Mouse (Mus musculus): ENCODE results near the gene Rph3a.
"Not testable (repeated sequence)": the region's sequence is repeated elsewhere in the genome, so short reads cannot be mapped to it uniquely, and the experiment has no call there.

The Rph3a gene

DNA sequence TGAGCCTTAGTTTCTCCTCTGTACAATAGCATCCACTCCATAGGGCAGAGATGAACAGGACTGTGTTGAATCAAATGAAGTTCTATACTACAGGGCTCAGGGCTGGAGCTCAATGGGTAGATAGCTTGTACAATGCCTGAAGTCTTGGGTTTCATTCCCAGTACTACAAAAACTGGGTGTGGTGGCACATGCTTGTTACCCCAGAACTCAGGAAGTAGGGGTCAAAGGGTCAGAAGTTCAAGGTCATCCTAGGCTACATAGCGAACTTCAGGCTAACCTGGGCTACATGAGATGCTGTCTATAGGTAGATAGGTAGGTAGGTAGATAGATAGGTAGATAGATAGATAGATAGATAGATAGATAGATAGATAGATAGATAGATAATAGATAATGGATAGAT lies 38.6 kb downstream of the Rph3a start:
- no peak for DNase-seq

- peak; percentile 4 for DNase-seq
Observed at GRCm38 (mm10) chr5:120969703-120970102, 40.2 kb downstream of the Rph3a start.

DNA sequence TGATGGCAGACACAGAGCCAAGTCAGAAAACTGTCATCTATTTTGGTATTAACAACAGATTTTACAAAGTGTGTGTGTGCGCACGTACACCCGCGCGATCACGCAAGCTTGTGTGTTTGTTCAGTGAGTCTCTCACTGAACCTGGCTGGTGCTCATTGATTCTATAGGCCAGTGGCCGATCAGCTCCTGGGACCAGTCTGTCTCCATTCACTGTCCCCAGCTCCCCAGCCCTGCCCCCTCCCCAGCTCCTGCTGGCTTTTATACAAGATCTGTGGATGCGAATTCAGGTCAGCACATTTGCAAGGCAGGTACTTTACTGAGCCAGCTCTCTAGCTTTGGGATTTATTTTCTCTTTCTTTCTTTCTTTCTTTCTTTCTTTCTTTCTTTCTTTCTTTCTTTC lies 41.1 kb downstream of the Rph3a start:
- DNase-seq: no peak

- no peak for DNase-seq
Observed at GRCm38 (mm10) chr5:120968134-120968532, 41.8 kb downstream of the Rph3a start.

DNA sequence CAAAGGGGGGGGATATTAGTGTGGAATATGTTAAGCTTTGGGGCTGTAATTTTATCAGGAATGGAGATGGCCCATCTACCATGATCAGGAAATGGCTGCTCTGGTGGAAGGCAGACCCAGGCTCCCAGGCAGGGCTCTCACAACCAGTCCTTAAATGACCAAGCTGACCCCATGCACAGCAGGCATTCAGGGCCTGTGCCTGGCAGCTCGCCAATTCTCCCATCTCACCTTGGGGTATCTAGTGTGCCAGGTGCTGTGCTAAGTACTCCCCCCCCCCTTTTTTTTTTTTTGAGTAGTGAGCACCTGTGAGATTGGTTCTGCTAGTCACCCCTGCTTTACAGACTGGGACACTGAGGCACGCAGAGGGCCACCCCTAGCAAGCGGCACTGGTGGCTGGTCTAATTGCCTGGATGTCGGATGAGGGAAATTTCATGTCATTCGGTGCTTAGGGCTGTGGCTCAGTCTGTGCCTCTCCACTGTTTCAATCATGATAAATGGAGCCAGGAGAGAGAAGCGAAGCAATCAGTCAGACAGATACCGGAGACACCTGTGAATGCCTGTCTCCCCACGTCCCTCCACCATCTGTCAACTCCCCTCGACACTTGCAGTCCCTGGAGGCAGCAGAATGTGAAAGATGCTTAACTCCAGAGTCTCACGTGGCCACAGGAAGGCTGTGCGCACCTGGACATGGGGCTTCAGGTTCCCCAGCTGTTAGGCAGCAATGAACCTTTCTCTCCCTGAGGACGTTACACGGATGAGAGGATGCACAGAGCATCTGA lies 42.3 kb downstream of the Rph3a start:
- no peak for DNase-seq

DNA sequence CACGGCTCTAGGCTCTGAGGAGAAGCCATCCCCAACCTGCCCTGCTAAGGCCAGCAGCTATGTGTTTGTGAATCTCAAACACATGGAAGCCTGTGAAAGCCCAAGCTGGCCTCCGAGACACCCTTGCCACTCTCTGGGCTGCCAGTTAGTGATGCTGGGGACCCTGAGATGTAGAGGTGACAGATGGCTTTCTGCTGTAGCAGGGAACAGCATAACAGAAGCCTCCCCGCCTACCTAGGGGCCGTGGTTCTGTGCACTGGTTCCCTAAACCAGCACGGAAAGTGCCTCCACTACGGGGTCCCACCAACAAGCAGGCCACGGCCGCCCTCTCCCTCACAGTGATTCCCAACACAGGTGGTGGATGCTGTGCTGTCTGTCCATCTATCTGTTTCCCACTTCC lies 43.0 kb downstream of the Rph3a start:
- DNase-seq: no peak

- DNase-seq: no peak
Observed at GRCm38 (mm10) chr5:120966156-120966555, 43.7 kb downstream of the Rph3a start.

DNA sequence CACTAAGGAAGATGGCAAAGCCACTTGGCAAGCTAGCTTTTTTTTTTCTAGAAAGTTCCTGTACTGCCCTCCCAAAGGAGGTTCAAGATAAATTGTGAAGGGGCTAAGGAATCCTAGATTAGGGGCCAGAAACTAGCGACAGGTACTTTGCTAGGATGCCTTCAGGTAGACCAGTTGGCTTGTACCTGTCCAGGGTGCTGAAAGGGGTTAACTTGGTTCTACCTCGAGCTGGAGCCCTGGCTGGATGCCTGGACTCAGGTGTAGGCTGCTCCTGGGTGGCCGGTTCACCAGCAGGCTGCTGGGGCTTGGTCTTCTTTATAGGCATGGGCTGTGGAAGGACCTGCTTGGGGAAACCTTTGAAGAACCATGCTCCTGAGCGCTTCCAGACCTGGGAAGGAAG lies 48.9 kb downstream of the Rph3a start:
- no peak for DNase-seq

DNA sequence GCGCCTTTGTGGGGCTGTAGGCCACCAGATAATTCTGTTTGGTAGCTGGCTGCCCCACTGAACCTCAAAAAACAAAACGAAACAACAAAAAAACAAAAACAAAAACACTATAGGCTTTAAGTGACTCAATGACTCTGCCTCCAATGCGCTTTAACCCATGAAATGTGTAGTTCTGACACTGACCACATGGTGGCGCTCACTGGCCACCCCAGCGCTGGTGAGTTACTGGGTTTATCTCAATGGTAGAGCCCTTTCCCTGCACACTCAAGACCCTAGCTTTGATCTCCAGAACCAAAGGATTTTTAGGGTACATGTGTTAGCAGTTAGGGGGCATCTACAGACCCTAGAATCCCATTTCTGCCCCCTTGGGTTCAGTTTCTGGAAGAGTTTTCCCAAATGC lies 55.9 kb downstream of the Rph3a start:
- no peak for DNase-seq

DNA sequence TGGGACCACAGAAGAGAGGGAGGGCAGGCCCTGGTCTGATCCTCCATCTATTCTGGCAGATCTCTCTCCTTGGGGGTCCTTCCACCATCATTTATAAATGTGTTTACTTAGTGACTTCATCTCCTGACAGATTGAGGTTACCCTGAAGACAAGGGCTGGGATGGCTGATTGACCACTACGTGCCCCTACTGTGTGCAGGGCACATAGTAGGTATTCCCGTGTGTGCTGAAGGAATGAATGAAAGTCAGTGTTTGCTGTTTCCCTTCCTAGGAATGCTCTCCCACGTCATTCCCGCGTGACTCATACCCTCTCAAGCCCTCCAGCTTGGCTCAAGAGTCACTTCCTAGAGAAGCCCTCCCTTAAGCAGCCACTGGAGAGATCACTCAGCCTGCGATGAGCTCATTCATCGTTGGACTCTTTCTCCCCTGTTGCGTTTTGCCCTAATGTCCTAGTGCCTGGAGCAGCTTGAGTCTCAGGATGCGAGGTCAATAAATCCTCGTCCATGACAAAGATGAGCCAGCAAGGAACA lies 57.6 kb downstream of the Rph3a start:
- DNase-seq: no peak

DNA sequence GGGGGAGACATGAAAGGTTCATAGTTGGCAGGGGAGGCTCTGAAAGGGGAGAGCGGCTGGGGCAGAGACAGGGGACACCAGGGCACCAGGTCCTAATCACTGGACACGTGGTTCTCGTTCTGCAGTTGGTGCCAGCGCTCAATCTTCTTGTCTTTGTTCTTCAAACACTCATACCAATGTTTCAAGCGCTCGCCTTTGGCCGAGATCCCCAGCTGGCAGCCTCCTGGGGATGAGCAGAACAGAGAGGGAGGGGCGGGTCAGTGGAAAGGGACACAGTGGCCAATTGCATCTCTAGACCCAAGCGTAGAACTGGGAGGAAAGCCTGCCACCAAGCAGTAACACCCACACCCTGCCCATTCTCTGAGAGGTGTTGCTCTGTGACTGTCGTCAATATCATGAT lies 67.8 kb downstream of the Rph3a start:
- DNase-seq: no peak

- no peak for DNase-seq
Observed at GRCm38 (mm10) chr5:120938586-120938985, 71.3 kb downstream of the Rph3a start.

DNA sequence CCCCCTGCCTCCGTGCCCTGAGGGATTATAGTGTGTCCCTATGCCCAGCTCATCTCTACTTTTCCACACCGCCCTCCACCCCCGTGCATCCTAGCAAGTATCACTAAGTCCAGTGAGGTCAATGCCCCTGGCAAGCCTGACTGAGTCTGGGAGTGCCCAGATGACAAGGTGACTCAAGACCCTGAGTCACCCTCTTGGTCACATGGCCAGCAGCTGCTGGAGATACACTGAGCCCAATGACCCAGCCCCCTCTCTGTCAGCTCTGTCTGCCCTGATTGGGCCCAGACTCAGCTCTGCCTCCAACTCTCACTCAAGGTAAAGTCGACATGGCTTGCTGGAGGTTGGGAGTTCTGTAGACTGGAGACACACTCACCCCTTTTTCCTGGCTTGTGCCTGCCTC lies 72.1 kb downstream of the Rph3a start:
- no peak for DNase-seq

DNA sequence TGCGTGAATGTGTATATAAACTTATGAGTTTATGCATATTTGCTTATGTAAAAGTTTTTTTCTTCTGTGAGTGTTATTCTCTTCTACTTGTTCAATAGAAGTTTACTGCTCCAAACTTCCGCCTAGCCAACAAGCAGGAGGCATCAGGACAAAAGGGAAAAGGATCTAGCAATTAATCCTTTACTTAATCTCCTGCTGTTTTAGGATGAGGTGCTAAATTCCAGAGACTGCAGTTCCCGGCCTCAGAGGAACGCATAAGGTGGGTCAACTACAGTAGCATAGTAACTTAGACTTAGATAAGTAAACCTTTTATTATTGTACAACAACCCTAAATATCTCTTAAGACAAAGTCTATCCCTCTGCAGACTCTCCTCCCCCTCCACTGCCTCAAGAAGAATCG lies 75.9 kb downstream of the Rph3a start:
- DNase-seq: no peak

DNA sequence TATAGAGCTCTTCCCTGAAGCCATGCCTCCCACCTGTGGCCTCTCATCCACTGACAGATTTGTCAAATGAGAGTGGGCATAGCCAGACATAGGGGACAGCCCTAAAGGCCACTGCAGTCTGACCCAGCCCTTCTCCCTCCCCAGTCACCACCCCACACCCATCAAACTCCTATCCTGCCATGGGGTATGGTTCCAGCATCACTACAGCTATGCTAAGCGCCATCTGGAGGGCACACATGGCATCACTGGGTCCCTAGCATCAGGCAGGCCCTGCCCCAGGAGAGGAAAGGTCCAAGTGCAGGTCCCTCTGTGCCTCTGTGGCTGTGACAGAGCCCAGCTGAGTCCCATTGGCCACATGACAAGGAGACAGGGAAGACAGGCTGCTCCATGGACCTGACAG lies 82.9 kb downstream of the Rph3a start:
- no peak for DNase-seq

DNA sequence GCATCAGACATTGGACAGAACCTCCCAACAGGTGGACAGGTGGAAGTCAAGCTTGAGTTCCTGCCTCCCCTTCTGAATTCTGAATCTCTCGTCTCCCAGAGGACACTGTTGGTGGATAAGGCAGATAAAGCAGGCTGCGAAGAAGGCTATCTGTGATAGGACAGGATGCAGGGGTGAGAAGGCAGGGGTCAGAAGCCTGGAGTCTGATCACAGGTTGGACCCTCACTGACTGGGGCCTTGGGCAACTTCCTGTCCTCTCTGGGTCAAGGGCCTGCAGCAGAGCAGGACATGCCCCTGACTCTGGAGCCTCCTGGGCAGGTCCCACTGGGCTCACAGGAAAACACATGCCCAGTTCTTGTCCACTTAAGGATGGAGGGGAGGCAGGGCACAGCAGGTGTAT lies 83.6 kb downstream of the Rph3a start:
- not testable (repeated sequence) for DNase-seq

GRCm38 (mm10) chr5:120924520-120924919 lies 85.4 kb downstream of the Rph3a start:
- not testable (repeated sequence) for DNase-seq

DNA sequence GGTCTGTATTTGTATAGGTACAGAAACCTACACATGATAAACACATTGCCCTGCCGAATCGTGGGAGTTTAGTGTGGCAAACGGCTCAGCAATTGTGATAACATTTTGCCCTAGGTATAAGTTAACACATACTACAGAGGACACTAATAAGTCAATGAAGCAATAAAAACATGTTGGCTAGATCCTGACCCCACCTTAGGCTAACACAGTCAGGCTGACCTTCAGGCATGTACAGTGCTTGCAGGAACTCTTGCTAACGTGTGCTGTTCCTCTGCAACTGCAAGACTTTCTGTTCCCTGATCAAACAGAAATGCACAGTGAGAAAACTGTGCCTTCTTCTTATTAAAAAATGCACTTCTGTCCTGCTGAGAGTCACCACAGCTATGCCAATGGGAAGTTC lies 85.9 kb downstream of the Rph3a start:
- DNase-seq: no peak

- DNase-seq: no peak
Observed at GRCm38 (mm10) chr5:120920296-120920695, 89.6 kb downstream of the Rph3a start.

DNA sequence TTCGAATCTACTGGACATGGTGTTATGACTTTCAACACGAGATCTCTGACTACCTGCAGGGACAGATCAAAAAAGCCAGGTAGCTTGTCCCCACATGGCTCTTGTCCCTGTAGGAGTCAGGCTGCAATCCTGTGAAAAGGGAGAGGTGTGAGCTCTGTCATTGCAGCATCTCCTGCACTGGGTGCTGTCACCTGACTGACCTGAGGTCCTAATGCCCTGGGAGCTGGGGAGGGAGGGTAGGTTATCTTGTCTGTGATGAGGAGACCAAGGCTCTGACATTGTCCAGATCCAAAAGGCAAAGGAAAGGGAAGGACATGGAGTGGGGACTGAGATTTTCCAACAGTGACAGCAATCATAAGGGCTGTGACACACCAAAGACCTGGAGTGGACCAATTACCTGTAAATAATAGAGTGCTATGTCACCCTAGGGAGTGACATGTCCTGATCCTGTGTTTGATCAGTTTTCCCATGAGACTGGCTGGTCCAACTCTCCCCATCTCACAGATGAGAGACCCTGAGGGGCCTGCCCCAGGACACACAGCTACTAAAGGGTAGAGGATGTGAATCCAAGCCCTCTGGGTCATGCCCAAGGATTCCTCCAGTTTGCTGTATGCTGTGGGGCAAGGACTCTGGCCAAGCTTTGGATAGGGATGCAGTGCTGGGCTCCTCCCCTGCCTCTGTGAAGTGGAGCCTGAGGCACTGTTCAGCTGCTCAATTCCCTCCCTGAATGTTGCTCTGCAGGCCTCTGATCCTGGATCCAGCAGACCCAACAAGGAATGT lies 90.5 kb downstream of the Rph3a start:
- DNase-seq: not testable (repeated sequence)

DNA sequence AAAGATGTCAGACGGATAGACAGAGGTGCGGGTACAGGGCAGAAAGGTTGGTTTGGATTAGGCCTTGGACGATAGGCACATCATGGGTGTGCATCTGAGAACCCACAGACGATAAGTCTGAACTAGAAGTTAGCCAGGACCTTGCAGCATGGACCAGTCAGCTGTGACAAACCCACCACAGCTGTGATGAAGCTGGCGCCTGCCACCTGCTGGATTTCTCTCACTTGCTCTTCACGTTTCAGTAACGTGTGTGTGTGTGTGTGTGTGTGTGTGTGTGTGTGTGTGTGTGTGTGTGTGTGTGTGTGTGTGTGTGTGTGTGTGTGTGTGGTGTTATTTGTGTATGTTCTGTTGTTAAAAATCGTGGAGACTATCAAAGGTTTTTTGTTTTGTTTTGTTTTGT lies 95.7 kb downstream of the Rph3a start, which contains the start of gene Oas1d:
Gene Oas1d, plus strand, starts transcription at position 333 of the 400 bp plus-strand sequence.
- not testable (repeated sequence) for DNase-seq

DNA sequence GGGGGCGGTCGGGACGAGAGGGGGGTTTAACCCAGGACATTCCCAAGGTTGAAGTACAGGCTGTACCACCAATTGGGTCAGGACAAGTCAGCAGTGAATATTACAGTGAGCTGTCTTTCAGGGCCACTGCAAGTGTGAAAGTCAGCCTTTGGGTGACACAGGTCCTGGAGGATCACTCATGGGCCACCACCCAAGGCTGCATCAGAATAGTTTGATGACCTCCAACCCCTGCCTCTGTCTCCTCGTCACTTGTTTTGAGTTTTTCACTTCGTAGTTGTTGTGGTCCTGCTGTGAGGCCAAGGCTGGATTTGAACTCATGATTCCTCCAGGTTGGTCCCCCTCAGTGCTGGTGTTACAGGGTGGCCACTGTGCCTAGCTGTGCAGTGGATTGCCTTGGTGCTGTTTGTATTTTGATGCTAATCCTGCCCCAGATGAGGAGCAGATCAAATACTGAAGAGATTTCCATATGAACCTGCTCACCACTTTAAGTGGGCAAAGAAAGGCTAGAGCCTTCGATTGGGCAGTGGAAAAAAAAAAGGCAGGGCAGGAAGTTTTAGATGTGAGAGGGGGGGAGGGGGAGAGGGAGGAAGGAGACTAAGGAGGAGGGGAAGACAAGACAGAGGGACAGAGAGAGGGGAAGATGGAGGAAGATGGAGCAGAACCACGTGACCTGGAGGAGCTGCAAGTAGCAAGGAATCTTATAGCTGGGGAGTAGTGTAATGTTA lies 101.5 kb downstream of the Rph3a start:
- DNase-seq: no peak

All from lung, postnatal 14 days (tissue).